Mouse (Mus musculus): ENCODE data around the gene Zfp598. TPM values are rescaled to one million over a fixed set of nuclear protein-coding genes. Genes with fewer than 3 reads are reported as not detected.
A peak's percentile ranks its signal among the peaks of the same experiment; 100 is the strongest.

Gene Zfp598
- polyA plus RNA-seq, 1 experiment from 2014 or later: 18.1 TPM

GRCm38 (mm10) chr17:24676877-24677276 is 7.4 kb downstream of the Zfp598 start:
- H3K4me2 ChIP-seq (ENCODE audit: low read length): no peak overlapping the region
- TF ChIP-seq CTCF (IDR thresholded peaks at IDR 0.05; ENCODE audit: low read depth): no peak
- 93% methylated on average over 5 of the region's 5 CpGs for WGBS

GRCm38 (mm10) chr17:24677500-24678080 is 8.1 kb downstream of the Zfp598 start:
- DNase-seq (ENCODE audit: low spot score): no peak
- H3K27me3 ChIP-seq (ENCODE audit: insufficient read depth, low read length): no peaks in the 10 kb centered on the region
- no peak overlapping the region for H3K4me2 ChIP-seq (ENCODE audit: low read length)
- TF ChIP-seq CTCF (IDR thresholded peaks at IDR 0.05; ENCODE audit: low read depth): no peak
- H3K9ac ChIP-seq (ENCODE audit: low read depth, low read length): no peak overlapping the region
- H3K9me3 ChIP-seq (replicated peaks; ENCODE audit: low read length): no peaks in the 10 kb centered on the region
- WGBS: 81% methylated on average over 24 of the region's 24 CpGs
- H3K27ac ChIP-seq: no peak overlapping the region
- no peak overlapping the region for H3K4me3 ChIP-seq (replicated peaks; ENCODE audit: low read depth, low read length)
- no peaks in the 10 kb centered on the region for H3K4me1 ChIP-seq (replicated peaks; ENCODE audit: insufficient read depth, low read length)
- peaks cover 48% of the 10 kb centered on the region for H3K36me3 ChIP-seq (ENCODE audit: insufficient read depth, low read length)
- no peak for ATAC-seq (replicated peaks; ENCODE audit: low FRiP score, low read depth)

More at GRCm38 (mm10) chr17:24676877-24677276, 7.4 kb downstream of the Zfp598 start:
- H3K4me3 ChIP-seq (replicated peaks; ENCODE audit: low read depth, low read length): no peak overlapping the region
- no peak overlapping the region for H3K27ac ChIP-seq
- no peak for DNase-seq (ENCODE audit: low spot score)
- H3K9me3 ChIP-seq (replicated peaks; ENCODE audit: low read length): no peaks in the 10 kb centered on the region
- peaks cover 45% of the 10 kb centered on the region for H3K36me3 ChIP-seq (ENCODE audit: insufficient read depth, low read length)
- no peaks in the 10 kb centered on the region for H3K27me3 ChIP-seq (ENCODE audit: insufficient read depth, low read length)
- H3K9ac ChIP-seq (ENCODE audit: low read depth, low read length): no peak overlapping the region
- peaks cover 6% of the 10 kb centered on the region for H3K4me1 ChIP-seq (replicated peaks; ENCODE audit: insufficient read depth, low read length)
- no peak for ATAC-seq (replicated peaks; ENCODE audit: low FRiP score, low read depth)

- Histone ChIP-seq H3K4me1 (replicated peaks; ENCODE audit: insufficient read depth, low read length) (peaks cover 15% of the 10 kb centered on the region), H3K27ac (no peak overlapping the region), H3K9ac (ENCODE audit: low read depth, low read length) (no peak overlapping the region), H3K4me2 (ENCODE audit: low read length) (peak overlapping the region; percentile 1; the same call in 1 of the 2 replicates), H3K4me3 (replicated peaks; ENCODE audit: low read depth, low read length) (no peak overlapping the region), H3K36me3 (ENCODE audit: insufficient read depth, low read length) (0 out of 2 replicates have a peak, but pooled peaks cover 4% of the 10 kb centered on the region), H3K9me3 (replicated peaks; ENCODE audit: low read length) (no peaks in the 10 kb centered on the region), H3K27me3 (ENCODE audit: insufficient read depth, low read length) (peaks cover 14% of the 10 kb centered on the region)
- WGBS: 40% methylated on average over 16 of the region's 16 CpGs
- ATAC-seq (replicated peaks; ENCODE audit: low FRiP score, low read depth): no peak
- peak; percentile 73 for DNase-seq (ENCODE audit: low spot score)
- no peak for TF ChIP-seq CTCF (IDR thresholded peaks at IDR 0.05; ENCODE audit: low read depth)
Observed at GRCm38 (mm10) chr17:24686514-24686913, 17.0 kb downstream of the Zfp598 start.

GRCm38 (mm10) chr17:24687146-24687595 is 17.7 kb downstream of the Zfp598 start:
- H3K9ac ChIP-seq (ENCODE audit: low read depth, low read length): peak overlapping the region; percentile 40
- peak; percentile 20; the same call in 1 of the 2 replicates for TF ChIP-seq CTCF (IDR thresholded peaks at IDR 0.05; ENCODE audit: low read depth)
- no peak overlapping the region for H3K27ac ChIP-seq
- ATAC-seq (replicated peaks; ENCODE audit: low FRiP score, low read depth) (peak; percentile 52), DNase-seq (ENCODE audit: low spot score) (no peak)
- peaks cover 14% of the 10 kb centered on the region for H3K27me3 ChIP-seq (ENCODE audit: insufficient read depth, low read length)
- H3K9me3 ChIP-seq (replicated peaks; ENCODE audit: low read length): no peaks in the 10 kb centered on the region
- H3K4me3 ChIP-seq (replicated peaks; ENCODE audit: low read depth, low read length): peak overlapping the region; percentile 32
- under 1% methylated on average over 24 of the region's 25 CpGs for WGBS
- peaks cover 15% of the 10 kb centered on the region for H3K4me1 ChIP-seq (replicated peaks; ENCODE audit: insufficient read depth, low read length)
- 0 out of 2 replicates have a peak, but pooled peaks cover 2% of the 10 kb centered on the region for H3K36me3 ChIP-seq (ENCODE audit: insufficient read depth, low read length)
- H3K4me2 ChIP-seq (ENCODE audit: low read length): peak overlapping the region; percentile 61

DNA sequence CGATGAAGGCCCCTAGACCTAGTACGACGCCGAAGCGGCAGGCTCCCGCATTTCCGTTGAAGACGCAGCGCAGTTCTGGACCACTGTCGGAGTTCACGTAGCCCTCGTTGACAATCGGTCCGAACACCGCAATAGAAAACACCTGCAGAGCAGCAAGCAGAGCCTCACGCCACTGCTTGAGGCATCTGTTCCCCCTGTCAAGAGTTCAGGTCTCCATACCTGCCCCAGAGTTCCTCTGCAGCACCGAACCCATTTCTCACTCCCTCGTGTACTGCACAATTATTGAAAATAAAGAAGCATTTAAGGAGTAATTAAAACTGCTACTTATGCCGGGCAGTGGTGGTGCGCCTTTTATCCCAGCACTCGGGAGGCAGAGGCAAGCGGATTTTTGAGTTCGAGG is 18.1 kb downstream of the Zfp598 start:
- H3K36me3 ChIP-seq (ENCODE audit: insufficient read depth, low read length): 0 out of 2 replicates have a peak, but pooled peaks cover 2% of the 10 kb centered on the region
- DNase-seq (ENCODE audit: low spot score) (no peak), ATAC-seq (replicated peaks; ENCODE audit: low FRiP score, low read depth) (no peak)
- no peak overlapping the region for H3K27ac ChIP-seq
- H3K4me1 ChIP-seq (replicated peaks; ENCODE audit: insufficient read depth, low read length): peaks cover 15% of the 10 kb centered on the region
- H3K4me3 ChIP-seq (replicated peaks; ENCODE audit: low read depth, low read length): peak overlapping the region; percentile 32
- peak overlapping the region; percentile 40 for H3K9ac ChIP-seq (ENCODE audit: low read depth, low read length)
- H3K27me3 ChIP-seq (ENCODE audit: insufficient read depth, low read length): peaks cover 14% of the 10 kb centered on the region
- H3K4me2 ChIP-seq (ENCODE audit: low read length): peak overlapping the region; percentile 61
- TF ChIP-seq CTCF (IDR thresholded peaks at IDR 0.05; ENCODE audit: low read depth): no peak
- WGBS: 21% methylated on average over 23 of the region's 23 CpGs
- no peaks in the 10 kb centered on the region for H3K9me3 ChIP-seq (replicated peaks; ENCODE audit: low read length)

GRCm38 (mm10) chr17:24689251-24690081 is 20.0 kb downstream of the Zfp598 start, which contains the start of gene Syngr3:
TSS of gene Syngr3 (minus strand) at chr17:24689955.
- Histone ChIP-seq H3K27me3 (ENCODE audit: insufficient read depth, low read length) (peaks cover 14% of the 10 kb centered on the region), H3K4me3 (replicated peaks; ENCODE audit: low read depth, low read length) (peak within 1 kb of the TSS; percentile 43), H3K27ac (no peak within 1 kb of the TSS), H3K36me3 (ENCODE audit: insufficient read depth, low read length) (0 out of 2 replicates have a peak, but pooled peaks cover 9% of the 10 kb centered on the region), H3K4me2 (ENCODE audit: low read length) (peak within 1 kb of the TSS; percentile 89), H3K4me1 (replicated peaks; ENCODE audit: insufficient read depth, low read length) (peaks cover 15% of the 10 kb centered on the region), H3K9ac (ENCODE audit: low read depth, low read length) (peak within 1 kb of the TSS; percentile 49; the same call in 1 of the 2 replicates), H3K9me3 (replicated peaks; ENCODE audit: low read length) (no peaks in the 10 kb centered on the region)
- under 1% methylated on average over 54 of the region's 55 CpGs for WGBS
- ATAC-seq (replicated peaks; ENCODE audit: low FRiP score, low read depth) (no peak), DNase-seq (ENCODE audit: low spot score) (no peak)
- TF ChIP-seq CTCF (IDR thresholded peaks at IDR 0.05; ENCODE audit: low read depth): no peak
